Mouse (Mus musculus): ENCODE data around the gene Grap. TPM values are rescaled to one million over a fixed set of nuclear protein-coding genes. Genes with fewer than 3 reads are reported as not detected.
A peak's percentile ranks its signal among the peaks of the same experiment; 100 is the strongest.

Gene Grap
- polyA plus RNA-seq, 1 experiment = 0.14 TPM

GRCm38 (mm10) chr11:61642106-61642505 lies 11.0 kb upstream of the Grap start:
- Histone ChIP-seq H3ac (ENCODE audit: control insufficient read depth, insufficient read length, low read depth) (no peak overlapping the region), H3K36me3 (ENCODE audit: control insufficient read depth, insufficient read depth) (no peaks in the 10 kb centered on the region), H3K79me2 (ENCODE audit: control insufficient read depth, insufficient read depth) (no peaks in the 10 kb centered on the region), H3K27me3 (ENCODE audit: control insufficient read depth, insufficient read depth, insufficient read length) (no peaks in the 10 kb centered on the region), H3K79me3 (ENCODE audit: low read depth) (no peaks in the 10 kb centered on the region), H3K4me3 (ENCODE audit: insufficient read depth, poor library complexity, severe bottlenecking) (no peak overlapping the region)
- TF ChIP-seq MYOD1 (IDR thresholded peaks at IDR 0.05; ENCODE audit: control insufficient read depth, insufficient read length, low read depth) (no peak), CEBPB (IDR thresholded peaks at IDR 0.05; ENCODE audit: low read depth) (peak; percentile 34), MAX (IDR thresholded peaks at IDR 0.05) (no peak)

GRCm38 (mm10) chr11:61643184-61643961 lies 9.7 kb upstream of the Grap start:
- Histone ChIP-seq H3ac (ENCODE audit: control insufficient read depth, insufficient read length, low read depth) (no peak overlapping the region), H3K4me3 (ENCODE audit: insufficient read depth, poor library complexity, severe bottlenecking) (no peak overlapping the region), H3K79me3 (ENCODE audit: low read depth) (no peaks in the 10 kb centered on the region), H3K27me3 (ENCODE audit: control insufficient read depth, insufficient read depth, insufficient read length) (no peaks in the 10 kb centered on the region), H3K79me2 (ENCODE audit: control insufficient read depth, insufficient read depth) (no peaks in the 10 kb centered on the region), H3K36me3 (ENCODE audit: control insufficient read depth, insufficient read depth) (no peaks in the 10 kb centered on the region)
- TF ChIP-seq CTCF (IDR thresholded peaks at IDR 0.05; ENCODE audit: control insufficient read depth, insufficient read depth, insufficient read length) (no peak), MAX (IDR thresholded peaks at IDR 0.05) (no peak), CEBPB (IDR thresholded peaks at IDR 0.05; ENCODE audit: low read depth) (no peak), FOSL1 (IDR thresholded peaks at IDR 0.05; ENCODE audit: insufficient read depth, low read length, poor library complexity, severe bottlenecking) (no peak), MYOG (IDR thresholded peaks at IDR 0.05; ENCODE audit: control insufficient read depth, extremely low read depth, insufficient read length) (no peak), MYOD1 (IDR thresholded peaks at IDR 0.05; ENCODE audit: control insufficient read depth, insufficient read length, low read depth) (no peak), USF1 (IDR thresholded peaks at IDR 0.05; ENCODE audit: low read depth) (no peak)

GRCm38 (mm10) chr11:61644576-61645326 lies 8.3 kb upstream of the Grap start:
- H3K27me3 ChIP-seq (ENCODE audit: control insufficient read depth, insufficient read depth, insufficient read length) = no peaks in the 10 kb centered on the region
- H3ac ChIP-seq (ENCODE audit: control insufficient read depth, insufficient read length, low read depth) = no peak overlapping the region
- no peaks in the 10 kb centered on the region for H3K79me3 ChIP-seq (ENCODE audit: low read depth)
- H3K36me3 ChIP-seq (ENCODE audit: control insufficient read depth, insufficient read depth) = no peaks in the 10 kb centered on the region
- no peaks in the 10 kb centered on the region for H3K79me2 ChIP-seq (ENCODE audit: control insufficient read depth, insufficient read depth)
- TF ChIP-seq MYOG (IDR thresholded peaks at IDR 0.05; ENCODE audit: control insufficient read depth, extremely low read depth, insufficient read length) = no peak
- peak; percentile 66 for TF ChIP-seq USF1 (IDR thresholded peaks at IDR 0.05; ENCODE audit: low read depth)
- peak; percentile 40 for TF ChIP-seq MAX (IDR thresholded peaks at IDR 0.05)
- TF ChIP-seq FOSL1 (IDR thresholded peaks at IDR 0.05; ENCODE audit: insufficient read depth, low read length, poor library complexity, severe bottlenecking) = peak; percentile 64
- TF ChIP-seq CTCF (IDR thresholded peaks at IDR 0.05; ENCODE audit: control insufficient read depth, insufficient read depth, insufficient read length) = no peak
- peak; percentile 82 for TF ChIP-seq MYOD1 (IDR thresholded peaks at IDR 0.05; ENCODE audit: control insufficient read depth, insufficient read length, low read depth)
- no peak for TF ChIP-seq CEBPB (IDR thresholded peaks at IDR 0.05; ENCODE audit: low read depth)
- no peak overlapping the region for H3K4me3 ChIP-seq (ENCODE audit: insufficient read depth, poor library complexity, severe bottlenecking)

GRCm38 (mm10) chr11:61645357-61645857 lies 7.7 kb upstream of the Grap start:
- Histone ChIP-seq H3ac (ENCODE audit: control insufficient read depth, insufficient read length, low read depth) (no peak overlapping the region), H3K79me2 (ENCODE audit: control insufficient read depth, insufficient read depth) (no peaks in the 10 kb centered on the region), H3K36me3 (ENCODE audit: control insufficient read depth, insufficient read depth) (no peaks in the 10 kb centered on the region), H3K27me3 (ENCODE audit: control insufficient read depth, insufficient read depth, insufficient read length) (no peaks in the 10 kb centered on the region), H3K4me3 (ENCODE audit: insufficient read depth, poor library complexity, severe bottlenecking) (no peak overlapping the region), H3K79me3 (ENCODE audit: low read depth) (no peaks in the 10 kb centered on the region)
- no peak for TF ChIP-seq MAX (IDR thresholded peaks at IDR 0.05)
- no peak for TF ChIP-seq CEBPB (IDR thresholded peaks at IDR 0.05; ENCODE audit: low read depth)
- TF ChIP-seq USF1 (IDR thresholded peaks at IDR 0.05; ENCODE audit: low read depth) = no peak
- no peak for TF ChIP-seq FOSL1 (IDR thresholded peaks at IDR 0.05; ENCODE audit: insufficient read depth, low read length, poor library complexity, severe bottlenecking)
- TF ChIP-seq MYOD1 (IDR thresholded peaks at IDR 0.05; ENCODE audit: control insufficient read depth, insufficient read length, low read depth) = no peak
- TF ChIP-seq MYOG (IDR thresholded peaks at IDR 0.05; ENCODE audit: control insufficient read depth, extremely low read depth, insufficient read length) = no peak
- TF ChIP-seq CTCF (IDR thresholded peaks at IDR 0.05; ENCODE audit: control insufficient read depth, insufficient read depth, insufficient read length) = no peak

GRCm38 (mm10) chr11:61646499-61647039 lies 6.5 kb upstream of the Grap start:
- TF ChIP-seq MAX (IDR thresholded peaks at IDR 0.05) = no peak
- no peak for TF ChIP-seq CTCF (IDR thresholded peaks at IDR 0.05; ENCODE audit: control insufficient read depth, insufficient read depth, insufficient read length)
- no peak for TF ChIP-seq CEBPB (IDR thresholded peaks at IDR 0.05; ENCODE audit: low read depth)
- TF ChIP-seq USF1 (IDR thresholded peaks at IDR 0.05; ENCODE audit: low read depth) = no peak
- TF ChIP-seq MYOD1 (IDR thresholded peaks at IDR 0.05; ENCODE audit: control insufficient read depth, insufficient read length, low read depth) = no peak
- TF ChIP-seq FOSL1 (IDR thresholded peaks at IDR 0.05; ENCODE audit: insufficient read depth, low read length, poor library complexity, severe bottlenecking) = no peak
- TF ChIP-seq MYOG (IDR thresholded peaks at IDR 0.05; ENCODE audit: control insufficient read depth, extremely low read depth, insufficient read length) = no peak
- H3K4me3 ChIP-seq (ENCODE audit: insufficient read depth, poor library complexity, severe bottlenecking) = no peak overlapping the region
- no peaks in the 10 kb centered on the region for H3K36me3 ChIP-seq (ENCODE audit: control insufficient read depth, insufficient read depth)
- H3ac ChIP-seq (ENCODE audit: control insufficient read depth, insufficient read length, low read depth) = no peak overlapping the region
- no peaks in the 10 kb centered on the region for H3K79me2 ChIP-seq (ENCODE audit: control insufficient read depth, insufficient read depth)
- no peaks in the 10 kb centered on the region for H3K79me3 ChIP-seq (ENCODE audit: low read depth)
- H3K27me3 ChIP-seq (ENCODE audit: control insufficient read depth, insufficient read depth, insufficient read length) = no peaks in the 10 kb centered on the region
